Mouse (Mus musculus): ENCODE measurements around the gene Egln1. TPM values are rescaled to one million over a fixed set of nuclear protein-coding genes. Genes with fewer than 3 reads are reported as not detected.

The Egln1 gene
- total and polyA plus RNA-seq, 3 experiments, result 146 to 374 (median 331) TPM

GRCm38 (mm10) chr8:124911938-124912872, 36.9 kb downstream of the Egln1 start:
- intact Hi-C loops (cut with DNase I), result loop anchor here (5.0 kb wide), 1 partner anchor 35 kb away; the partner anchor contains the start of gene Egln1
- Histone ChIP-seq H3K4me3 (no peak overlapping the region), H3K9ac (ENCODE audit: low read depth, low read length) (peak overlapping the region; percentile 44), H3K27me3 (ENCODE audit: control insufficient read depth, insufficient read depth, low read length) (no peaks in the 10 kb centered on the region), H3K4me1 (ENCODE audit: control insufficient read depth, insufficient read depth, low read length) (peaks cover 14% of the 10 kb centered on the region), H3K36me3 (ENCODE audit: control insufficient read depth, insufficient read depth, low read length) (peaks cover 6% of the 10 kb centered on the region; the same call in 1 of the 2 replicates), H3K27ac (peak overlapping the region; percentile 56), H3K79me2 (replicated peaks; ENCODE audit: control insufficient read depth, insufficient read depth, low read length) (peaks cover 5% of the 10 kb centered on the region)
- DNase-seq, result peak in 1 of 2 experiments; percentile 30
- WGBS, result 49% methylated on average over 17 of the region's 17 CpGs
- TF ChIP-seq POLR2A (IDR thresholded peaks at IDR 0.05; ENCODE audit: insufficient read depth, low read depth, low read length), result no peak

GRCm38 (mm10) chr8:124910349-124910748, 38.8 kb downstream of the Egln1 start:
- H3K27ac ChIP-seq, result peak overlapping the region; percentile 67
- peaks cover 6% of the 10 kb centered on the region; the same call in 1 of the 2 replicates for H3K36me3 ChIP-seq (ENCODE audit: control insufficient read depth, insufficient read depth, low read length)
- H3K27me3 ChIP-seq (ENCODE audit: control insufficient read depth, insufficient read depth, low read length), result no peaks in the 10 kb centered on the region
- DNase-seq, result peak; percentile 42 to 48
- intact Hi-C loops (cut with DNase I), result loop anchor here (5.0 kb wide), 1 partner anchor 37 kb away; the partner anchor contains the start of gene Egln1
- peaks cover 13% of the 10 kb centered on the region for H3K4me1 ChIP-seq (ENCODE audit: control insufficient read depth, insufficient read depth, low read length)
- H3K79me2 ChIP-seq (replicated peaks; ENCODE audit: control insufficient read depth, insufficient read depth, low read length), result peaks cover 4% of the 10 kb centered on the region
- TF ChIP-seq POLR2A (IDR thresholded peaks at IDR 0.05; ENCODE audit: insufficient read depth, low read depth, low read length), result no peak
- peak; percentile 64 for TF ChIP-seq CTCF (IDR thresholded peaks at IDR 0.05)
- TF ChIP-seq EP300 (IDR thresholded peaks at IDR 0.05; ENCODE audit: insufficient read depth, low read depth, low read length), result no peak
- H3K4me3 ChIP-seq, result no peak overlapping the region
- 37% methylated on average over 10 of the region's 10 CpGs for WGBS
- no peak overlapping the region for H3K9ac ChIP-seq (ENCODE audit: low read depth, low read length)

- H3K27ac ChIP-seq, result peak overlapping the region; percentile 67
- no peaks in the 10 kb centered on the region for H3K27me3 ChIP-seq (ENCODE audit: control insufficient read depth, insufficient read depth, low read length)
- H3K4me3 ChIP-seq, result no peak overlapping the region
- H3K36me3 ChIP-seq (ENCODE audit: control insufficient read depth, insufficient read depth, low read length), result peaks cover 7% of the 10 kb centered on the region
- intact Hi-C loops (cut with DNase I), result loop anchor here (5.0 kb wide), 1 partner anchor 37 kb away; the partner anchor contains the start of gene Egln1
- H3K79me2 ChIP-seq (replicated peaks; ENCODE audit: control insufficient read depth, insufficient read depth, low read length), result peaks cover 4% of the 10 kb centered on the region
- no peak overlapping the region for H3K9ac ChIP-seq (ENCODE audit: low read depth, low read length)
- TF ChIP-seq EP300 (IDR thresholded peaks at IDR 0.05; ENCODE audit: insufficient read depth, low read depth, low read length), result peak; percentile 79
- no peak for TF ChIP-seq POLR2A (IDR thresholded peaks at IDR 0.05; ENCODE audit: insufficient read depth, low read depth, low read length)
- WGBS, result 49% methylated on average over 16 of the region's 16 CpGs
- H3K4me1 ChIP-seq (ENCODE audit: control insufficient read depth, insufficient read depth, low read length), result peaks cover 14% of the 10 kb centered on the region
- peak; percentile 50 to 77 for DNase-seq
These were observed 39.2 kb downstream of the Egln1 start for GRCm38 (mm10) chr8:124909936-124910335.

- Histone ChIP-seq H3K27ac (no peak overlapping the region), H3K36me3 (ENCODE audit: control insufficient read depth, insufficient read depth, low read length) (peaks cover 10% of the 10 kb centered on the region), H3K4me1 (ENCODE audit: control insufficient read depth, insufficient read depth, low read length) (peaks cover 7% of the 10 kb centered on the region; the same call in 1 of the 2 replicates), H3K9ac (ENCODE audit: low read depth, low read length) (no peak overlapping the region), H3K79me2 (replicated peaks; ENCODE audit: control insufficient read depth, insufficient read depth, low read length) (0 out of 2 replicates have a peak, but pooled peaks cover 1% of the 10 kb centered on the region), H3K27me3 (ENCODE audit: control insufficient read depth, insufficient read depth, low read length) (no peaks in the 10 kb centered on the region), H3K4me3 (no peak overlapping the region)
- intact Hi-C loops (cut with DNase I), result no loop called here
- WGBS, result 82% methylated on average over 2 of the region's 2 CpGs
- no peak for DNase-seq
- no peak for TF ChIP-seq POLR2A (IDR thresholded peaks at IDR 0.05; ENCODE audit: insufficient read depth, low read depth, low read length)
- TF ChIP-seq CTCF (IDR thresholded peaks at IDR 0.05), result no peak
- no peak for TF ChIP-seq EP300 (IDR thresholded peaks at IDR 0.05; ENCODE audit: insufficient read depth, low read depth, low read length)
These were observed 43.6 kb downstream of the Egln1 start for GRCm38 (mm10) chr8:124905482-124905881.

GRCm38 (mm10) chr8:124903198-124903597, 45.9 kb downstream of the Egln1 start:
- Histone ChIP-seq H3K4me1 (ENCODE audit: control insufficient read depth, insufficient read depth, low read length) (peaks cover 8% of the 10 kb centered on the region), H3K36me3 (ENCODE audit: control insufficient read depth, insufficient read depth, low read length) (peaks cover 4% of the 10 kb centered on the region; the same call in 1 of the 2 replicates), H3K9ac (ENCODE audit: low read depth, low read length) (no peak overlapping the region), H3K27me3 (ENCODE audit: control insufficient read depth, insufficient read depth, low read length) (no peaks in the 10 kb centered on the region), H3K4me3 (no peak overlapping the region), H3K27ac (no peak overlapping the region), H3K79me2 (replicated peaks; ENCODE audit: control insufficient read depth, insufficient read depth, low read length) (peaks cover under 1% of the 10 kb centered on the region; the same call in 1 of the 2 replicates)
- DNase-seq, result no peak
- intact Hi-C loops (cut with DNase I), result no loop called here
- WGBS, result 89% methylated on average over 15 of the region's 15 CpGs
- TF ChIP-seq POLR2A (IDR thresholded peaks at IDR 0.05; ENCODE audit: insufficient read depth, low read depth, low read length), result no peak
- no peak for TF ChIP-seq EP300 (IDR thresholded peaks at IDR 0.05; ENCODE audit: insufficient read depth, low read depth, low read length)
- no peak for TF ChIP-seq CTCF (IDR thresholded peaks at IDR 0.05)
